Mouse (Mus musculus) ES-Bruce4 (cell line): ENCODE results near the gene Snx27.

Experiments used
- CTCF ChIP-seq: IDR thresholded peaks from one replicate; pipeline ENCODE4 v1.8.1; 2011; ENCODE audit warnings: low read depth, low read length
- EP300 ChIP-seq: IDR thresholded peaks from 2 replicates; pipeline ENCODE4 v1.6.1; 2011; ENCODE audit warnings: low read depth, low read length; ENCODE audit not compliant: insufficient read depth
- POLR2A ChIP-seq: IDR thresholded peaks from one replicate; pipeline ENCODE4 v1.8.1; 2011; ENCODE audit warnings: low read length; ENCODE audit not compliant: insufficient read depth

DNA sequence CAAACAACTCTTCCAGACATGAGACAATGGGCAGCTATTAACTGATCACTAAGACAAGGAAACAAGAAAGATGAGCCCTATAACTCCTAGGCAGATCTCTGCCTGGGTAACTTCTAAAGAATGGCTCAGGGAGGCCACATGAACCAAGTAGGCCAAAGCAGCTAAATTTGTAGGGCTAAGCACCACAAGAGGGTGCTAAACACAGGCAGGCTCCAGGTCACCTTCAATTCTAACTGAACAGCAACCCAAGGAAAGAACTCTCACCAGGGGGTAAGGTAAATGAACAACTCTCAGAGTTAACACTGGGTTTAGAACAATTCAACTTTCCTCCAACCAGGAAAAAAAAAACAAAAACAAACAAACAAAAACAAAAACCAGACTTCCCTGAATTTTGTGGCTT is 48.5 kb downstream of the Snx27 start:
- peak; percentile 32 for TF ChIP-seq CTCF
- TF ChIP-seq POLR2A: no peak
- TF ChIP-seq EP300: no peak
